Mouse (Mus musculus): ENCODE data around the gene Polg. TPM values are rescaled to one million over a fixed set of nuclear protein-coding genes. Genes with fewer than 3 reads are reported as not detected.

The Polg gene
- polyA plus RNA-seq, 1 experiment from 2014 or later: 32.1 TPM

Small RNA genes lying within 50 kb of the gene (microRNA-seq; reads per million reads assigned to microRNA genes)
- gene Mir9-3: 2.4 reads per million

Other genes with a start within 250 kb of the Polg start
- gene Abhd2, start 193.2 kb downstream of the Polg start, polyA plus RNA-seq (2014; fragmentation: Nextera tagmentation; extraction: Ambion mirVana): 8.8 and 9.8 TPM in 2 replicates
- 0.33 and 0.55 TPM in 2 replicates for gene Rlbp1, start 79.3 kb downstream of the Polg start, polyA plus RNA-seq (2014; fragmentation: Nextera tagmentation; extraction: Ambion mirVana)
- gene Fanci, start 74.4 kb downstream of the Polg start, polyA plus RNA-seq (2014; fragmentation: Nextera tagmentation; extraction: Ambion mirVana): 17.7 and 22.1 TPM in 2 replicates
- gene Rhcg, start 151.3 kb upstream of the Polg start, polyA plus RNA-seq (2014; fragmentation: Nextera tagmentation; extraction: Ambion mirVana): not detected in 2 replicates
- gene Ticrr, start 193.8 kb upstream of the Polg start, polyA plus RNA-seq (2014; fragmentation: Nextera tagmentation; extraction: Ambion mirVana): 18.7 and 19.8 TPM in 2 replicates
- gene Kif7, start 249.4 kb upstream of the Polg start, polyA plus RNA-seq (2014; fragmentation: Nextera tagmentation; extraction: Ambion mirVana): 6.1 and 6.3 TPM in 2 replicates

All from limb, embryonic 11.5 days (tissue).